Mouse (Mus musculus): ENCODE results near the gene Zfp985. TPM values are rescaled to one million over a fixed set of nuclear protein-coding genes. Genes with fewer than 3 reads are reported as not detected.
"Not testable (repeated sequence)": the region's sequence is repeated elsewhere in the genome, so short reads cannot be mapped to it uniquely, and the experiment has no call there.

Gene Zfp985
- total RNA-seq (2014; rRNA removed), result not detected in 2 replicates
- polyA plus RNA-seq (2015; fragmentation: Nextera tagmentation; extraction: Ambion mirVana), result 0.14 and 0.21 TPM in 2 replicates

DNA sequence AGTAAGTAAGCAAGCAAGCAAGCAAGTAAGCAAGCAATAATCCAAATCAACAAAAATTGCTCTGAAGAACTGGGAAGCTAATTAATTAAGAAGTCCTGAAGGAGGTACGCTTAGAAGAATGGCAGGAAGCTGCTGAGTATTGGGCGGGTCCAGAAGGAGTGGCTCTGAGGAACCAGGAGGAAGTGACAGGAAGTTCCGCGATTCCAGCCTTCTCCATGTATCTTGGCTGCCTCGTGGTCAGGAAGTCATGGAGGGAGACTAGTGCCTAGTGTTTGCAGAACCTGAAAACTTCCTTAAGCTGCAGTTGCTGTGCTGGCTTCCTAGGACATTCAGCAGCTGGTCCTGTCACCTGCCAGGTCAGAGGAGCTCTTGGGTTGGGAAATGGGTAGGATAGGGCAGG lies at the start of gene Zfp985:
TSS of gene Zfp985 (plus strand) at position 207 of the 400 bp plus-strand sequence.
- H3K27ac ChIP-seq; H3K4me1 ChIP-seq (ENCODE audit: insufficient read depth, low read length); ATAC-seq; H3K9ac ChIP-seq (replicated peaks; ENCODE audit: low read length); DNase-seq (ENCODE audit: low spot score); H3K4me2 ChIP-seq (ENCODE audit: low read depth, low read length); H3K36me3 ChIP-seq (ENCODE audit: insufficient read depth, low read length); H3K4me3 ChIP-seq (ENCODE audit: low read length); H3K9me3 ChIP-seq (ENCODE audit: low read length); H3K27me3 ChIP-seq (ENCODE audit: insufficient read depth, low read length): not testable (repeated sequence)
- WGBS, result 84% methylated on average over 5 of the region's 5 CpGs

DNA sequence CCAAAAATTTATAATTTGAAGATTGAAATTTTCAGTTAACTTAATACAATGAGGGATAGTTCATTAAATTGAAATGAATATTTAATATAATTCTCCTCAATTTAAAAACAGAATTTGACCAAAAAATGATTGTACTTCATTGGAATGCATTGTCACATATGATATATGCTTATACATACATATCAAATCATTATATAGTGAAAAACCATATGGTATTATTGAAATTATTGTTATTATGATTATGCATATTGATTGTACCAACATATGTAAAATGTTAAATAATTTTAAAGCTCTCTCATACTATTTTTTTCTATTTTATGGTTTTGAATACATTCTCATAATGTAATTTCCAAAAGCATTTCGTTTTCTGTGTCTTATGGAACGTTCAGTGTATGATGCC lies 43.9 kb upstream of the Zfp985 start:
- no peak for ATAC-seq
- WGBS, result 78% methylated on average over 2 of the region's 2 CpGs
- Histone ChIP-seq H3K4me1 (ENCODE audit: insufficient read depth, low read length) (no peaks in the 10 kb centered on the region), H3K9me3 (ENCODE audit: low read length) (peaks cover 27% of the 10 kb centered on the region), H3K36me3 (ENCODE audit: insufficient read depth, low read length) (no peaks in the 10 kb centered on the region), H3K4me3 (ENCODE audit: low read length) (no peak overlapping the region), H3K27ac (no peak overlapping the region), H3K27me3 (ENCODE audit: insufficient read depth, low read length) (no peaks in the 10 kb centered on the region), H3K9ac (replicated peaks; ENCODE audit: low read length) (no peak overlapping the region), H3K4me2 (ENCODE audit: low read depth, low read length) (no peak overlapping the region)
- no peak for TF ChIP-seq CTCF (IDR thresholded peaks at IDR 0.05; ENCODE audit: low read depth)
- no peak for DNase-seq (ENCODE audit: low spot score)

DNA sequence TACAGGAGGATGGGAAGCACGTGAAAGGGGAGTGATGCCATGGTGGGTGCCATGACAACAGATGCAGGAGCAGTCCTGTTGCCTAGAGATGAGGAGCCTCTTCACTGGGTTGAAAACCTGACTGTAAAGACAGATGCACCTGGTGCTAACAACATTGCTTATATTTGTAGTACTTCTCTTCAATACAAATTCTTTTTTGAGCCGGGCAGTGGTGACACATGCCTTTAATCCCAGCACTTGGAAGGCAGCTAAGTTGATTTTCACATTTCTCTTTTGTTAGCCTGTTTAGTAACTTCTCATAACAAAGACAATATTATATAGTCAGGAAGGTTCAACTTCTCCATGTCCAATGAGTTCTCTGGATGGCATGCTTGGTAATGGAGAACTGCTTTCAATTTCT lies 34.1 kb upstream of the Zfp985 start:
- Histone ChIP-seq H3K27ac (no peak overlapping the region), H3K27me3 (ENCODE audit: insufficient read depth, low read length) (no peaks in the 10 kb centered on the region), H3K4me3 (ENCODE audit: low read length) (no peak overlapping the region), H3K4me1 (ENCODE audit: insufficient read depth, low read length) (no peaks in the 10 kb centered on the region), H3K36me3 (ENCODE audit: insufficient read depth, low read length) (no peaks in the 10 kb centered on the region), H3K4me2 (ENCODE audit: low read depth, low read length) (no peak overlapping the region), H3K9ac (replicated peaks; ENCODE audit: low read length) (no peak overlapping the region), H3K9me3 (ENCODE audit: low read length) (peaks cover 66% of the 10 kb centered on the region)
- peak; percentile 47; the same call in 1 of the 2 replicates for ATAC-seq
- DNase-seq (ENCODE audit: low spot score), result no peak
- TF ChIP-seq CTCF (IDR thresholded peaks at IDR 0.05; ENCODE audit: low read depth), result no peak
- 72% methylated on average over 2 of the region's 2 CpGs for WGBS

DNA sequence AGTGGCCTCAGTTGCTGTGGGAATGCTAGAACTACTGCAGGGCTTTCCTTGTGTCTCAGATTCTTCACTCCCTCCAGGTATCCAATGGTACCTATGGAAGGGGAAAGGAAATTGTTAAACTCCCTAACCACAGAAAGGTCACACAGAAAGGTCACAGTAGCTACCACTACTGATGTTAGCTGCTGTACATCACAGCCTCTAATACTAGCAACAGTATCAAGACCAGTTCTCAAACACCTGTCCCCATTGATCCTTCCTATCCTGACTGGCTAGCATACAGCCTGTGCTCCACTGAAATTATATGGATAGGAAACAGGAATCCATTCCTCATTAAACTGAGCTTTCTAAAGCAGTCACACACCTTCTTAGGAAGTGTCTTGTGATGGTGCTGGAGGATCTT lies 33.0 kb upstream of the Zfp985 start:
- H3K36me3 ChIP-seq (ENCODE audit: insufficient read depth, low read length), result no peaks in the 10 kb centered on the region
- no peak overlapping the region for H3K4me2 ChIP-seq (ENCODE audit: low read depth, low read length)
- H3K27me3 ChIP-seq (ENCODE audit: insufficient read depth, low read length), result no peaks in the 10 kb centered on the region
- DNase-seq (ENCODE audit: low spot score) (no peak), ATAC-seq (no peak)
- no peak overlapping the region for H3K27ac ChIP-seq
- peaks cover 75% of the 10 kb centered on the region for H3K9me3 ChIP-seq (ENCODE audit: low read length)
- H3K4me3 ChIP-seq (ENCODE audit: low read length), result no peak overlapping the region
- no peak overlapping the region for H3K9ac ChIP-seq (replicated peaks; ENCODE audit: low read length)
- no peaks in the 10 kb centered on the region for H3K4me1 ChIP-seq (ENCODE audit: insufficient read depth, low read length)
- no peak for TF ChIP-seq CTCF (IDR thresholded peaks at IDR 0.05; ENCODE audit: low read depth)

DNA sequence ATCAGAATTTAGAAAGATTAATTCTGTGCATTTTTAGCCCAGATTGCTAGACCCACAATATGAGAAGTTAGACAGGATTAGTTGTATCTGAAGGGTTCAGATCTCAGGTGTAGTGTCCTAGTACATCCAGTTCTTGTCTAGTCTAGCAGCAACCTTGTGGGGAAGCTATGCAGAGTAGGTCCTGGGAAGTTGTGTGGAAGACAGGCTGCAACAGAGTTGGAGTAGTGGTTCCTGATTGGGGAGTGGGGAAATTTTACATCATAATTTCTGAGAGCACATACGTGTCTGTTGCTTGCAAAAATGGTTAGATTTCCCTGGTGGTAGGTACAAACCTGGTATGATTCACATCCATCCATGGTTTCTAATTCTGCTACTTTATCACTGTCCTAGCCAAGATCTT lies 28.0 kb upstream of the Zfp985 start:
- H3K4me1 ChIP-seq (ENCODE audit: insufficient read depth, low read length), result no peaks in the 10 kb centered on the region
- TF ChIP-seq CTCF (IDR thresholded peaks at IDR 0.05; ENCODE audit: low read depth), result no peak
- H3K4me3 ChIP-seq (ENCODE audit: low read length), result no peak overlapping the region
- 86% methylated on average over 1 of the region's 1 CpGs for WGBS
- no peak for DNase-seq (ENCODE audit: low spot score)
- H3K9me3 ChIP-seq (ENCODE audit: low read length), result peaks cover 64% of the 10 kb centered on the region
- H3K36me3 ChIP-seq (ENCODE audit: insufficient read depth, low read length), result no peaks in the 10 kb centered on the region
- no peaks in the 10 kb centered on the region for H3K27me3 ChIP-seq (ENCODE audit: insufficient read depth, low read length)
- H3K4me2 ChIP-seq (ENCODE audit: low read depth, low read length), result no peak overlapping the region
- ATAC-seq, result no peak
- no peak overlapping the region for H3K27ac ChIP-seq
- H3K9ac ChIP-seq (replicated peaks; ENCODE audit: low read length), result no peak overlapping the region

DNA sequence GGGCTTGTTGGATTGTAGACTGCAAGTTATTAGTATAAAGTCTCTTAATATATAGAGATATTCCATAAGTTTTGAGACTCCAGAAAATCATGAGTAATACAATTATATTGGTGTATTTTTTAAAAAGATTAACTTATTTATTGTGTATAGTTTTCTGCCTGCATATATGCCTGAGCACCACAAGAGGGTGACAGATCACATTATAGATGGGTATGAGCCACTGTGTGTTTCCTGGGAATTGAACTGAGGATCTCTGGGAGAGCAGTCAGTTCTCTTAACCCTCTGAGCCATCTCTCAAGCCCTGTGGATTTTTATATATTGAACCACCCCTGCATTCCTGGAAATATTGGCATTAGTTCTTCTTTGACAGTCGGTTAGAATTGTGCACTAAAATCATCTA lies 22.7 kb upstream of the Zfp985 start:
- no peak for DNase-seq (ENCODE audit: low spot score)
- no peak overlapping the region for H3K4me3 ChIP-seq (ENCODE audit: low read length)
- peaks cover 36% of the 10 kb centered on the region for H3K9me3 ChIP-seq (ENCODE audit: low read length)
- H3K27ac ChIP-seq, result no peak overlapping the region
- H3K4me1 ChIP-seq (ENCODE audit: insufficient read depth, low read length), result no peaks in the 10 kb centered on the region
- WGBS, result 87% methylated on average over 1 of the region's 1 CpGs
- H3K36me3 ChIP-seq (ENCODE audit: insufficient read depth, low read length), result no peaks in the 10 kb centered on the region
- no peaks in the 10 kb centered on the region for H3K27me3 ChIP-seq (ENCODE audit: insufficient read depth, low read length)
- H3K9ac ChIP-seq (replicated peaks; ENCODE audit: low read length), result no peak overlapping the region
- ATAC-seq, result no peak
- no peak overlapping the region for H3K4me2 ChIP-seq (ENCODE audit: low read depth, low read length)
- TF ChIP-seq CTCF (IDR thresholded peaks at IDR 0.05; ENCODE audit: low read depth), result no peak

DNA sequence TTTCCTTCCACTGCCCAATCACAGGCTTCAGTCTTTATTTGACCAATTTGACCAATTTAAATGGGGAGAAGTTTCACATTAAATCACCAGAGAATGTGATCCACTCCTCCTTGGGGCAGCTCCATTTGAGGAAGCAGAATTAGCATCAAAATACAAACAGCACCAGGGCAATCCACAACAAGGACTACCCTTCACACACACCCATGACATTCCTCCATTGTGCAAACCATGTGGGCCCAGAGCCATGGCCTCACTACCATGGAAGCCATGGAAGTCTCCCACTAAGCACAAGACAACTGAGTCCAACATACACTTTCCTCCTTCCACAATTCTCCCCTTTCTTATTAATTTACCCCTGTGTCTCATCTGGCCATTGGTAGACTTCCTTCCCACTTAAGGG lies 17.2 kb upstream of the Zfp985 start:
- H3K27ac ChIP-seq; H3K36me3 ChIP-seq (ENCODE audit: insufficient read depth, low read length); H3K4me2 ChIP-seq (ENCODE audit: low read depth, low read length); ATAC-seq; H3K4me3 ChIP-seq (ENCODE audit: low read length); DNase-seq (ENCODE audit: low spot score); H3K9ac ChIP-seq (replicated peaks; ENCODE audit: low read length); H3K27me3 ChIP-seq (ENCODE audit: insufficient read depth, low read length); H3K4me1 ChIP-seq (ENCODE audit: insufficient read depth, low read length): not testable (repeated sequence)
- peaks cover 38% of the 10 kb centered on the region for H3K9me3 ChIP-seq (ENCODE audit: low read length)
